Mouse (Mus musculus): ENCODE results near the gene Col2a1. TPM values are rescaled to one million over a fixed set of nuclear protein-coding genes. Genes with fewer than 3 reads are reported as not detected.

The Col2a1 gene
- polyA plus RNA-seq, 1 experiment: 2.2 TPM

- DNase-seq: peak in 1 of 2 experiments; percentile 18
- Histone ChIP-seq H3K4me1 (ENCODE audit: control insufficient read depth, insufficient read depth, low read length) (peaks cover 6% of the 10 kb centered on the region), H3K4me3 (replicated peaks; ENCODE audit: insufficient read depth, low read depth, low read length) (peak overlapping the region; percentile 44), H3K27me3 (ENCODE audit: control insufficient read depth, insufficient read depth, low read length) (peaks cover 5% of the 10 kb centered on the region; the same call in 1 of the 2 replicates), H3K27ac (ENCODE audit: insufficient read depth, low read length) (no peak overlapping the region)
- 2% methylated on average over 42 of the region's 42 CpGs for WGBS
- TF ChIP-seq CTCF (IDR thresholded peaks at IDR 0.05; ENCODE audit: borderline replicate concordance, insufficient read depth, low read depth, low read length): no peak
- TF ChIP-seq POLR2A (IDR thresholded peaks at IDR 0.05; ENCODE audit: borderline replicate concordance, insufficient read depth, low read length): no peak
Observed at GRCm38 (mm10) chr15:98002113-98002990, 2.1 kb downstream of the Col2a1 start.

GRCm38 (mm10) chr15:98001321-98002112, 3.0 kb downstream of the Col2a1 start:
- no peak overlapping the region for H3K27ac ChIP-seq (ENCODE audit: insufficient read depth, low read length)
- 18% methylated on average over 37 of the region's 37 CpGs for WGBS
- TF ChIP-seq POLR2A (IDR thresholded peaks at IDR 0.05; ENCODE audit: borderline replicate concordance, insufficient read depth, low read length) (no peak), CTCF (IDR thresholded peaks at IDR 0.05; ENCODE audit: borderline replicate concordance, insufficient read depth, low read depth, low read length) (no peak)
- DNase-seq: no peak
- H3K27me3 ChIP-seq (ENCODE audit: control insufficient read depth, insufficient read depth, low read length): peaks cover 5% of the 10 kb centered on the region; the same call in 1 of the 2 replicates
- H3K4me3 ChIP-seq (replicated peaks; ENCODE audit: insufficient read depth, low read depth, low read length): peak overlapping the region; percentile 44
- peaks cover 10% of the 10 kb centered on the region for H3K4me1 ChIP-seq (ENCODE audit: control insufficient read depth, insufficient read depth, low read length)

DNA sequence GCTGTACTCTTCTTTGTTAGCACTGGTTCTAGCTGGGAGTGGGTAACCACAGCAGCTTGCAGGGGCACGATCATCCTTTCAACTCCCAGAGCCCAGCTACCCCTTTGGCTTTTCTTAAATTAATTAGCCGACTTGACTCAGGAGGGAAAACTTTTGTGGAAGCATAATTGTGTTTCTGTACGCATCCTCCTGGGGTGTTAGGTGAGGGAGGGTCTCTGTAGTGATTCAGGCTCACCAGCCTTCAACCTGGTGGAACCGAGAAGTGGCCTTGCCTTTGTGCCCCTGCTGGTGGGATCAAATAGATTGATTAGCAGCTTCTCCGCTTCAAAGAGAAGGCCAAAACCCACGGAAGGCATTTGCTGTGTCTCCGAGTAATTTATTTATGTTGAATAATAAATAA, 4.5 kb downstream of the Col2a1 start:
- TF ChIP-seq POLR2A (IDR thresholded peaks at IDR 0.05; ENCODE audit: borderline replicate concordance, insufficient read depth, low read length) (no peak), CTCF (IDR thresholded peaks at IDR 0.05; ENCODE audit: borderline replicate concordance, insufficient read depth, low read depth, low read length) (no peak)
- peaks cover 10% of the 10 kb centered on the region for H3K4me1 ChIP-seq (ENCODE audit: control insufficient read depth, insufficient read depth, low read length)

GRCm38 (mm10) chr15:97999546-97999945, 4.9 kb downstream of the Col2a1 start:
- TF ChIP-seq POLR2A (IDR thresholded peaks at IDR 0.05; ENCODE audit: borderline replicate concordance, insufficient read depth, low read length): no peak
- TF ChIP-seq CTCF (IDR thresholded peaks at IDR 0.05; ENCODE audit: borderline replicate concordance, insufficient read depth, low read depth, low read length): no peak
- H3K4me1 ChIP-seq (ENCODE audit: control insufficient read depth, insufficient read depth, low read length): peaks cover 10% of the 10 kb centered on the region
- DNase-seq: no peak
- no peak overlapping the region for H3K27ac ChIP-seq (ENCODE audit: insufficient read depth, low read length)
- H3K27me3 ChIP-seq (ENCODE audit: control insufficient read depth, insufficient read depth, low read length): peaks cover 5% of the 10 kb centered on the region; the same call in 1 of the 2 replicates
- no peak overlapping the region for H3K4me3 ChIP-seq (replicated peaks; ENCODE audit: insufficient read depth, low read depth, low read length)
- WGBS: 64% methylated on average over 13 of the region's 13 CpGs

More for the DNA sequence above, 4.5 kb downstream of the Col2a1 start:
- 48% methylated on average over 7 of the region's 7 CpGs for WGBS
- DNase-seq: no peak
- no peak overlapping the region for H3K4me3 ChIP-seq (replicated peaks; ENCODE audit: insufficient read depth, low read depth, low read length)
- no peak overlapping the region for H3K27ac ChIP-seq (ENCODE audit: insufficient read depth, low read length)
- H3K27me3 ChIP-seq (ENCODE audit: control insufficient read depth, insufficient read depth, low read length): peaks cover 5% of the 10 kb centered on the region; the same call in 1 of the 2 replicates

DNA sequence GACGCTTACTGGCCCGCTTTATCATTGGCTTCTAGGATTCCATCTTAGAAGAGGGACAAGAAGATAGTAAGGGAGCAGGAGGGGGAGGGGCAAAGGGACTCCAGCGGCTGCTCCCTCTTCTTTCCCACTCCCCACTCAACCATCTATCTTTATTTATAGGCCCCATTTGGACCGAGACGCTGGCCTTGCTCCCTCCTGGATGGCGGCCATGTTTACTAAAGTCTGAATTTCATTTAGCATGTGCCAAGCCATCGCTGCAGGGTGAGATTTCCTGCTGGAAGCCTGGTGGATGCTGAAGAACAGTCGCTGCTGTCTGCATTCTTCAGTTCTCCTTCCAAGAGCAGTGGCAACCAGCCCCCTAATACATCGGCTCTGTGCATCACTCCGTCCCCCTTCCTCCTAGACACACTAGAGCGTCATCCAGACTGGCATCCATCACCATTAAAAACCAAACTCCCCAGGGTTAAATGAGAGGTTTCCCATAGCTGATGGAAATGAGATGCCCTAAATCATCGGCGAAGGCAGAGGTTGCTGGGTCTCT, 7.7 kb downstream of the Col2a1 start:
- DNase-seq: peak in 1 of 2 experiments; percentile 56
- TF ChIP-seq POLR2A (IDR thresholded peaks at IDR 0.05; ENCODE audit: borderline replicate concordance, insufficient read depth, low read length): no peak
- no peak for TF ChIP-seq CTCF (IDR thresholded peaks at IDR 0.05; ENCODE audit: borderline replicate concordance, insufficient read depth, low read depth, low read length)
- no peaks in the 10 kb centered on the region; the same call in 1 of the 2 replicates for H3K27me3 ChIP-seq (ENCODE audit: control insufficient read depth, insufficient read depth, low read length)
- peaks cover 9% of the 10 kb centered on the region; the same call in 1 of the 2 replicates for H3K4me1 ChIP-seq (ENCODE audit: control insufficient read depth, insufficient read depth, low read length)
- no peak overlapping the region for H3K27ac ChIP-seq (ENCODE audit: insufficient read depth, low read length)
- H3K4me3 ChIP-seq (replicated peaks; ENCODE audit: insufficient read depth, low read depth, low read length): no peak overlapping the region
- 4% methylated on average over 13 of the region's 13 CpGs for WGBS

- H3K4me3 ChIP-seq (replicated peaks; ENCODE audit: insufficient read depth, low read depth, low read length): peak overlapping the region; percentile 54
Observed at GRCm38 (mm10) chr15:97992712-97993286, 11.7 kb downstream of the Col2a1 start.

More at GRCm38 (mm10) chr15:97992712-97993286, 11.7 kb downstream of the Col2a1 start:
- WGBS: 8% methylated on average over 18 of the region's 18 CpGs
- no peak for TF ChIP-seq CTCF (IDR thresholded peaks at IDR 0.05; ENCODE audit: borderline replicate concordance, insufficient read depth, low read depth, low read length)
- TF ChIP-seq POLR2A (IDR thresholded peaks at IDR 0.05; ENCODE audit: borderline replicate concordance, insufficient read depth, low read length): no peak
- Histone ChIP-seq H3K27ac (ENCODE audit: insufficient read depth, low read length) (no peak overlapping the region), H3K4me1 (ENCODE audit: control insufficient read depth, insufficient read depth, low read length) (peaks cover 9% of the 10 kb centered on the region; the same call in 1 of the 2 replicates), H3K27me3 (ENCODE audit: control insufficient read depth, insufficient read depth, low read length) (no peaks in the 10 kb centered on the region; the same call in 1 of the 2 replicates)
- peak; percentile 63 to 71 for DNase-seq

Measured in cerebellum, adult 2 months (tissue).